Mouse (Mus musculus) erythroblast, embryonic 14.5 days (primary cell): ENCODE data around the gene Rcc1l.

Experiments
- GATA1 ChIP-seq: IDR thresholded peaks from 2 replicates; pipeline ENCODE4 v1.6.1; 2012; ENCODE audit warnings: low read length, inconsistent platforms, mixed read lengths
- TAL1 ChIP-seq: IDR thresholded peaks from 3 replicates; pipeline ENCODE4 v1.6.1; 2012; ENCODE audit warnings: low read length, inconsistent platforms, mixed read lengths

- TF ChIP-seq TAL1, result no peak
- TF ChIP-seq GATA1, result no peak
Observed at GRCm38 (mm10) chr5:134169231-134169630, 7.3 kb downstream of the Rcc1l start.
